31 mouse cellular contexts compared by ENCODE assay signal in genomic region chr14:29561122-29561834, GRCm38 (mm10).
A peak's percentile ranks its signal among the peaks of the same experiment; 100 is the strongest.
DNase-seq lines count a peak whose midpoint lies in the region; ATAC-seq lines count a peak whose summit lies in the region.
"Had no signal": no experiment of that assay in that cellular context is flagged by ENCODE, and none has a peak within 500 bp of the region (broad histone marks: within the 10 kb centered on the region; RNA-seq: fewer than 3 reads in every experiment).

No protein-coding gene starts in this region.

- H3K9ac ChIP-seq in midbrain, embryonic 11.5 days (ENCODE audit: low read length), result no peak overlapping the region
- H3K9ac ChIP-seq in midbrain, embryonic 16.5 days (ENCODE audit: low read depth, low read length), result no peak overlapping the region
- no peak overlapping the region for H3K9ac ChIP-seq in limb, embryonic 12.5 days (replicated peaks)
- H3K9ac ChIP-seq in neural tube, embryonic 15.5 days (replicated peaks), result no peak overlapping the region
- H3K9ac ChIP-seq: limb, embryonic 15.5 days; liver, embryonic 14.5 days; midbrain, embryonic 15.5 days had no signal

- peak; percentile 4 for DNase-seq in adrenal gland, postnatal 10 days
- DNase-seq in adrenal gland, adult 2 months, result no peak
- peak; percentile 79 for DNase-seq in midbrain, embryonic 11.5 days (ENCODE audit: low spot score, missing footprints)
- no peak for DNase-seq in right cerebral cortex, postnatal 25 days
- DNase-seq in urinary bladder, adult 18-20 months (ENCODE audit: low spot score in 2 of 2), result no peak
- DNase-seq: adrenal gland, postnatal 14 days; cerebellum, adult 2 months; cerebellum, postnatal 14 days; gastrocnemius, postnatal 10 days; heart, adult 11 months; heart, postnatal 36 days; kidney, adult 9 months; kidney, postnatal 14 days; lung, adult 2 months; lung, postnatal 14 days; right cerebral cortex, adult 18-20 months; right cerebral cortex, postnatal 4 days; thymus, adult 2 months; thymus, postnatal 36 days had no signal

- H3K9me3 ChIP-seq in midbrain, embryonic 11.5 days (ENCODE audit: control insufficient read depth, low read length), result no peaks in the 10 kb centered on the region
- H3K9me3 ChIP-seq in midbrain, embryonic 16.5 days (replicated peaks; ENCODE audit: control insufficient read depth, low read length, poor library complexity, severe bottlenecking), result no peaks in the 10 kb centered on the region
- H3K9me3 ChIP-seq in limb, embryonic 12.5 days, result no peaks in the 10 kb centered on the region
- no peaks in the 10 kb centered on the region for H3K9me3 ChIP-seq in neural tube, embryonic 15.5 days (replicated peaks)
- H3K9me3 ChIP-seq: limb, embryonic 15.5 days; midbrain, embryonic 15.5 days had no signal

- no peak overlapping the region for H3K4me3 ChIP-seq in midbrain, embryonic 11.5 days (ENCODE audit: low read depth, low read length)
- no peak overlapping the region for H3K4me3 ChIP-seq in midbrain, embryonic 16.5 days (ENCODE audit: low read depth, low read length)
- H3K4me3 ChIP-seq in limb, embryonic 12.5 days (replicated peaks), result no peak overlapping the region
- H3K4me3 ChIP-seq in neural tube, embryonic 15.5 days (replicated peaks), result no peak overlapping the region
- H3K4me3 ChIP-seq: erythroblast, embryonic 14.5 days; left cerebral cortex, adult 2 months; limb, embryonic 15.5 days; midbrain, embryonic 15.5 days had no signal

- peaks cover under 1% of the 10 kb centered on the region; the same call in 1 of the 2 replicates for H3K4me1 ChIP-seq in midbrain, embryonic 11.5 days (ENCODE audit: control insufficient read depth, insufficient read depth, low read length)
- H3K4me1 ChIP-seq in midbrain, embryonic 16.5 days (ENCODE audit: control insufficient read depth, insufficient read depth, low read length), result peaks cover 4% of the 10 kb centered on the region; the same call in 1 of the 2 replicates
- H3K4me1 ChIP-seq in limb, embryonic 12.5 days (replicated peaks), result peaks cover 18% of the 10 kb centered on the region
- peaks cover 15% of the 10 kb centered on the region for H3K4me1 ChIP-seq in neural tube, embryonic 15.5 days
- H3K4me1 ChIP-seq: limb, embryonic 15.5 days had no signal

- H3K27me3 ChIP-seq in midbrain, embryonic 11.5 days (ENCODE audit: control insufficient read depth, insufficient read depth, low read length), result no peaks in the 10 kb centered on the region
- H3K27me3 ChIP-seq in midbrain, embryonic 16.5 days (ENCODE audit: control insufficient read depth, insufficient read depth, low read depth, low read length), result no peaks in the 10 kb centered on the region
- H3K27me3 ChIP-seq in limb, embryonic 12.5 days, result no peaks in the 10 kb centered on the region
- no peaks in the 10 kb centered on the region for H3K27me3 ChIP-seq in neural tube, embryonic 15.5 days (replicated peaks)
- H3K27me3 ChIP-seq: limb, embryonic 15.5 days; midbrain, embryonic 15.5 days had no signal

- H3K36me3 ChIP-seq in midbrain, embryonic 11.5 days (ENCODE audit: control insufficient read depth, insufficient read depth, low read length), result no peaks in the 10 kb centered on the region
- no peaks in the 10 kb centered on the region for H3K36me3 ChIP-seq in midbrain, embryonic 16.5 days (ENCODE audit: control insufficient read depth, insufficient read depth, low read length)
- no peaks in the 10 kb centered on the region for H3K36me3 ChIP-seq in limb, embryonic 12.5 days
- H3K36me3 ChIP-seq in neural tube, embryonic 15.5 days, result no peaks in the 10 kb centered on the region
- H3K36me3 ChIP-seq: limb, embryonic 15.5 days; midbrain, embryonic 15.5 days had no signal

- H3K27ac ChIP-seq in midbrain, embryonic 11.5 days (ENCODE audit: low read depth, low read length), result no peak overlapping the region
- H3K27ac ChIP-seq in midbrain, embryonic 16.5 days (ENCODE audit: low read length), result no peak overlapping the region
- 0 out of 2 replicates have a peak overlapping the region, but pooled peaks have one; percentile 12 for H3K27ac ChIP-seq in limb, embryonic 12.5 days
- H3K27ac ChIP-seq in neural tube, embryonic 15.5 days (replicated peaks), result 0 out of 2 replicates have a peak overlapping the region, but pooled peaks have one; percentile 37
- H3K27ac ChIP-seq: left cerebral cortex, adult 2 months; limb, embryonic 15.5 days; liver, embryonic 14.5 days; midbrain, embryonic 15.5 days had no signal

- no peak for ATAC-seq in midbrain, embryonic 11.5 days (ENCODE audit: low FRiP score)
- no peak for ATAC-seq in midbrain, embryonic 16.5 days
- peak; percentile 66 for ATAC-seq in limb, embryonic 12.5 days (ENCODE audit: insufficient number of reproducible peaks, insufficient read depth, low FRiP score, low TSS enrichment, low read depth)
- ATAC-seq in neural tube, embryonic 15.5 days (ENCODE audit: low FRiP score), result peak; percentile 47; the same call in 1 of the 2 replicates
- ATAC-seq: activated CD4-positive, CD25-positive, alpha-beta regulatory T cell, adult 4 months; forebrain, embryonic 16.5 days; intestine, postnatal 0 days; midbrain, embryonic 15.5 days had no signal

- WGBS in midbrain, embryonic 11.5 days, result 79% methylated on average over 11 of the region's 11 CpGs
- WGBS in midbrain, embryonic 16.5 days, result 72% methylated on average over 11 of the region's 11 CpGs
- WGBS in limb, embryonic 12.5 days, result 32% methylated on average over 11 of the region's 11 CpGs
- 29% methylated on average over 11 of the region's 11 CpGs for WGBS in neural tube, embryonic 15.5 days

- H3K4me2 ChIP-seq in midbrain, embryonic 11.5 days, result no peak overlapping the region
- H3K4me2 ChIP-seq in midbrain, embryonic 16.5 days (ENCODE audit: low read length), result no peak overlapping the region
- H3K4me2 ChIP-seq in limb, embryonic 12.5 days, result no peak overlapping the region
- H3K4me2 ChIP-seq in neural tube, embryonic 15.5 days, result no peak overlapping the region
- H3K4me2 ChIP-seq: heart, embryonic 11.5 days; limb, embryonic 15.5 days; midbrain, embryonic 15.5 days had no signal

Comparison
In these comparisons a context has a peak if more than half of its experiments do, and no peak if none do; other contexts are left out.
1. DNase-seq: peak in adrenal gland, postnatal 10 days (single experiment) and midbrain, embryonic 11.5 days (single experiment); none in adrenal gland, adult 2 months (single experiment), right cerebral cortex, postnatal 25 days (single experiment) and urinary bladder, adult 18-20 months (0 of 2).
2. ATAC-seq: peak in limb, embryonic 12.5 days (single experiment) and neural tube, embryonic 15.5 days (single experiment); none in midbrain, embryonic 11.5 days (single experiment) and midbrain, embryonic 16.5 days (single experiment).
3. H3K27ac ChIP-seq: peak in limb, embryonic 12.5 days (single experiment) and neural tube, embryonic 15.5 days (single experiment); none in midbrain, embryonic 11.5 days (single experiment) and midbrain, embryonic 16.5 days (single experiment).